ENCODE assay signal across 8 mouse cellular contexts in the genomic region with DNA sequence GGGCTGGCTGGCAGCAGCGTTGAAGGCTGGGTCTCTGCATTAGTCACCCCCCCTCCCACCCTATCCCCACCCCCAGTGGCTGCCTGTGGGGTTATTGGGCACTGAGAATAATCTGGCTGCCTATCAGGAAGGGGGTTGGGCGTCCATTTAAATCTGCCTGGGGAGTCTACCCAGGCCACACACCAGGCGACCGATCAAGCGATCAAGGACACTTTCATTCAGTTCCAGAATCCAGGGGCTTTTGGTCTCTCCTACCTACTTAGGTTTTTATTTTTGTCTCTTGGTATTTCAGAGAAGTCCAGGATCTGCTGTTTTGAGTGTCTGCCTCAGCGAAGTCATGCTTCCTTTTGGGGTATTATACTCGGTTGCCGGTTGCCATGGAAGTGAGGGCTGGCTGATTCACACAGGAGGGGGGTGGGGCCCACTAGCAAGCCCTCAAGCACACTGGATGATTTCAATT. TPM values are rescaled to one million over a fixed set of nuclear protein-coding genes. Genes with fewer than 3 reads are reported as not detected.
DNase-seq lines count a peak whose midpoint lies in the region; ATAC-seq and TF ChIP-seq lines count a peak whose summit lies in the region.

No protein-coding gene starts in this region.

- H3K36me3 ChIP-seq in embryonic facial prominence, embryonic 11.5 days (replicated peaks; ENCODE audit: control insufficient read depth, insufficient read depth, low read depth, low read length): no peaks in the 10 kb centered on the region
- no peaks in the 10 kb centered on the region for H3K36me3 ChIP-seq in hindbrain, embryonic 15.5 days
- H3K36me3 ChIP-seq in limb, embryonic 14.5 days (ENCODE audit: control insufficient read depth, insufficient read depth, low read length): no peaks in the 10 kb centered on the region

- no peak overlapping the region for H3K4me3 ChIP-seq in embryonic facial prominence, embryonic 11.5 days (ENCODE audit: low read depth, low read length)
- 0 out of 2 replicates have a peak overlapping the region, but pooled peaks have one; percentile 3 for H3K4me3 ChIP-seq in hindbrain, embryonic 15.5 days
- no peak overlapping the region for H3K4me3 ChIP-seq in limb, embryonic 14.5 days (replicated peaks; ENCODE audit: low read length)

- no peaks in the 10 kb centered on the region for H3K9me3 ChIP-seq in embryonic facial prominence, embryonic 11.5 days (replicated peaks; ENCODE audit: control insufficient read depth, low read length)
- no peaks in the 10 kb centered on the region for H3K9me3 ChIP-seq in hindbrain, embryonic 15.5 days
- no peaks in the 10 kb centered on the region for H3K9me3 ChIP-seq in limb, embryonic 14.5 days (ENCODE audit: control insufficient read depth, low read length)

- peak; percentile 82 for ATAC-seq in embryonic facial prominence, embryonic 11.5 days (replicated peaks; ENCODE audit: insufficient number of reproducible peaks, low FRiP score, low TSS enrichment, low read depth)
- peak; percentile 92 for ATAC-seq in hindbrain, embryonic 15.5 days (ENCODE audit: low FRiP score, low read depth)
- ATAC-seq in limb, embryonic 14.5 days (ENCODE audit: low FRiP score, low read depth): no peak

- H3K4me2 ChIP-seq in embryonic facial prominence, embryonic 11.5 days (ENCODE audit: low read depth, low read length): peak overlapping the region; percentile 8
- H3K4me2 ChIP-seq in hindbrain, embryonic 15.5 days: peak overlapping the region; percentile 36
- peak overlapping the region; percentile 13; the same call in 1 of the 2 replicates for H3K4me2 ChIP-seq in limb, embryonic 14.5 days (replicated peaks; ENCODE audit: low read depth, low read length, severe bottlenecking)

- peak; percentile 23 to 68 for DNase-seq in adrenal gland, adult (ENCODE audit: inconsistent age in 2 of 2, low spot score in 1 of 2)
- no peak for DNase-seq in adrenal gland, postnatal 4 days (ENCODE audit: low spot score in 2 of 2)
- DNase-seq in Muller cell, postnatal 12 days (ENCODE audit: inconsistent ontology term): peak; percentile 81
- peak; percentile 79 for DNase-seq in embryonic facial prominence, embryonic 11.5 days (ENCODE audit: low spot score)
- DNase-seq in limb, embryonic 14.5 days (ENCODE audit: low spot score): peak; percentile 40
- DNase-seq in right cerebral cortex, postnatal 36 days (ENCODE audit: low spot score in 2 of 2): peak; percentile 78 to 80
- no peak for DNase-seq in testis, postnatal 14 days (ENCODE audit: low spot score)

- no peak overlapping the region for H3K27ac ChIP-seq in embryonic facial prominence, embryonic 11.5 days (replicated peaks; ENCODE audit: low read depth, low read length)
- H3K27ac ChIP-seq in hindbrain, embryonic 15.5 days (replicated peaks): peak overlapping the region; percentile 65
- H3K27ac ChIP-seq in limb, embryonic 14.5 days (replicated peaks; ENCODE audit: low read depth, low read length): no peak overlapping the region

- no peak overlapping the region for H3K9ac ChIP-seq in embryonic facial prominence, embryonic 11.5 days (replicated peaks; ENCODE audit: low read length)
- H3K9ac ChIP-seq in hindbrain, embryonic 15.5 days: no peak overlapping the region
- no peak overlapping the region for H3K9ac ChIP-seq in limb, embryonic 14.5 days (ENCODE audit: low read depth, low read length, severe bottlenecking)

- no peak for TF ChIP-seq POLR2A in limb, embryonic 14.5 days (IDR thresholded peaks at IDR 0.05; ENCODE audit: borderline replicate concordance, extremely low read depth, insufficient read depth, insufficient read length)

- 4% methylated on average over 8 of the region's 8 CpGs for WGBS in embryonic facial prominence, embryonic 11.5 days
- 3% methylated on average over 8 of the region's 8 CpGs for WGBS in hindbrain, embryonic 15.5 days
- WGBS in limb, embryonic 14.5 days: 5% methylated on average over 8 of the region's 8 CpGs

- no peaks in the 10 kb centered on the region for H3K27me3 ChIP-seq in embryonic facial prominence, embryonic 11.5 days (ENCODE audit: control insufficient read depth, insufficient read depth, low read length)
- no peaks in the 10 kb centered on the region for H3K27me3 ChIP-seq in hindbrain, embryonic 15.5 days
- no peaks in the 10 kb centered on the region for H3K27me3 ChIP-seq in limb, embryonic 14.5 days (ENCODE audit: control insufficient read depth, insufficient read depth, low read length)

- H3K4me1 ChIP-seq in embryonic facial prominence, embryonic 11.5 days (ENCODE audit: control insufficient read depth, insufficient read depth, low read length): no peaks in the 10 kb centered on the region; the same call in 1 of the 2 replicates
- peaks cover 17% of the 10 kb centered on the region; the same call in 1 of the 2 replicates for H3K4me1 ChIP-seq in hindbrain, embryonic 15.5 days (replicated peaks)
- H3K4me1 ChIP-seq in limb, embryonic 14.5 days (ENCODE audit: control insufficient read depth, insufficient read depth, low read length): peaks cover 11% of the 10 kb centered on the region

RNA-seq across cellular contexts. Expression of gene Adtrp, which starts 46.3 kb away (rescaled TPM):
- total RNA-seq in adrenal gland, postnatal 4 days (2021): 10 to 100 TPM in 1 of 2 experiments, 1 to 10 TPM in 1; 5.5 to 12.7 TPM
- 0.45 TPM in 1 of 2 replicates, not detected in the other for polyA plus RNA-seq in embryonic facial prominence, embryonic 11.5 days (2014; fragmentation: Nextera tagmentation; extraction: Ambion mirVana)
- 0.21 and 0.43 TPM in 2 replicates for polyA plus RNA-seq in hindbrain, embryonic 15.5 days (2015; fragmentation: Nextera tagmentation; extraction: Ambion mirVana)
- 3.9 TPM in 2 replicates for polyA plus RNA-seq in limb, embryonic 14.5 days (2012; rRNA removed)
- polyA plus RNA-seq in limb, embryonic 14.5 days (2014; fragmentation: Nextera tagmentation; extraction: Ambion mirVana): 7.1 and 9.3 TPM in 2 replicates

Comparison
In these comparisons a context has a peak if more than half of its experiments do, and no peak if none do; other contexts are left out.
1. DNase-seq: peak in adrenal gland, adult (2 of 2), Muller cell, postnatal 12 days (single experiment), embryonic facial prominence, embryonic 11.5 days (single experiment), limb, embryonic 14.5 days (single experiment) and right cerebral cortex, postnatal 36 days (2 of 2); none in adrenal gland, postnatal 4 days (0 of 2) and testis, postnatal 14 days (single experiment).
2. Peak in every context shown above with its lines, with median percentiles within 50 percentile points of each other: H3K4me2 ChIP-seq.